Mouse (Mus musculus): ENCODE measurements around the gene Gm13288. TPM values are rescaled to one million over a fixed set of nuclear protein-coding genes. Genes with fewer than 3 reads are reported as not detected.

The Gm13288 gene
- polyA plus RNA-seq, 1 experiment: 0.18 TPM

DNA sequence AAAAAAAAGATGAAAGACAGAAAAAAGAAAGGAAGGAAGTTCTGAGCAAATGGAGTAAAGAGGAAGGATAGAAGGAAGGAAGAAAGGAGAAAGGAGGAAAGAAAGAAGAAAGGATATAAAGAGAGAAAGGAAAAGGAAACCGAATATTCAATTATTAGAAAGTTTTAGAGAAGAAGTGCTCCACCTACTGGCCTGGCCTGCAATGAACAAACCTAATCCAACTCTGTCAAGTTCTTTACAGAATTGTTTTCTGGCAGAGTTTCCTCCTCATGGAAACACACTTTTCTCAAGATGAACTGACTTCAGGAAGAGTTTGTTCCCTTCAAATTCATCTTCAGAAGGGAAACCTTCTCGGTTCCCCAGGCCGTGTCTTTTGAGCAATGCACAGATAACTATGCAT is 33.5 kb downstream of the Gm13288 start:
- H3K27me3 ChIP-seq (ENCODE audit: control insufficient read depth, insufficient read depth, insufficient read length): peaks cover 10% of the 10 kb centered on the region
- H3K4me3 ChIP-seq (ENCODE audit: insufficient read depth, poor library complexity, severe bottlenecking): no peak overlapping the region
- H3K79me2 ChIP-seq (ENCODE audit: control insufficient read depth, insufficient read depth): no peaks in the 10 kb centered on the region
- TF ChIP-seq MYOD1 (IDR thresholded peaks at IDR 0.05; ENCODE audit: control insufficient read depth, insufficient read length, low read depth) (no peak), MYOG (IDR thresholded peaks at IDR 0.05; ENCODE audit: control insufficient read depth, extremely low read depth, insufficient read length) (no peak), MAX (IDR thresholded peaks at IDR 0.05) (no peak), CEBPB (IDR thresholded peaks at IDR 0.05; ENCODE audit: low read depth) (no peak), USF1 (IDR thresholded peaks at IDR 0.05; ENCODE audit: low read depth) (no peak), CTCF (IDR thresholded peaks at IDR 0.05; ENCODE audit: control insufficient read depth, insufficient read depth, insufficient read length) (no peak), FOSL1 (IDR thresholded peaks at IDR 0.05; ENCODE audit: insufficient read depth, low read length, poor library complexity, severe bottlenecking) (no peak)
- no peaks in the 10 kb centered on the region for H3K79me3 ChIP-seq (ENCODE audit: low read depth)
- H3ac ChIP-seq (ENCODE audit: control insufficient read depth, insufficient read length, low read depth): no peak overlapping the region
- no peaks in the 10 kb centered on the region for H3K36me3 ChIP-seq (ENCODE audit: control insufficient read depth, insufficient read depth)

DNA sequence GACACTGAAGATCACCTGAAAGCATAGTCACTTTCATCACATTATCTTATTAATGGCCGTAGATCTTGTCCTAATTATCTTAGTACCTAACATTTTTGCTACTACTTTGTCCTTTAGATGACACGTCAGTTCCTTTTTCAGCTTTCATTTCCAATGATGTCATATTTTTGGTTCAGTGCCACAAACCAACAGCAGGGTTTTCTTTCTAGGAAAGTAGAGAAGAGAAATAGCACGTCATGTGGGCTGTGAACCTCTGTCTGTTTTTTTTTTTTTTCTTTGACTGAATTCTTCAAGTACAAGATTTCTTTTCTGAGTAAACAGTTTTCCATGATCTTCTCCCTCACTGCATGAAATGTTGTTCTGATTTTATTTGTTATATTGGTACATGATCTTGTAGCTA is 34.7 kb downstream of the Gm13288 start:
- no peak overlapping the region for H3ac ChIP-seq (ENCODE audit: control insufficient read depth, insufficient read length, low read depth)
- no peaks in the 10 kb centered on the region for H3K79me3 ChIP-seq (ENCODE audit: low read depth)
- no peak overlapping the region for H3K4me3 ChIP-seq (ENCODE audit: insufficient read depth, poor library complexity, severe bottlenecking)
- peaks cover 7% of the 10 kb centered on the region for H3K27me3 ChIP-seq (ENCODE audit: control insufficient read depth, insufficient read depth, insufficient read length)
- no peaks in the 10 kb centered on the region for H3K36me3 ChIP-seq (ENCODE audit: control insufficient read depth, insufficient read depth)
- no peaks in the 10 kb centered on the region for H3K79me2 ChIP-seq (ENCODE audit: control insufficient read depth, insufficient read depth)
- no peak for TF ChIP-seq MAX (IDR thresholded peaks at IDR 0.05)
- no peak for TF ChIP-seq CTCF (IDR thresholded peaks at IDR 0.05; ENCODE audit: control insufficient read depth, insufficient read depth, insufficient read length)
- no peak for TF ChIP-seq CEBPB (IDR thresholded peaks at IDR 0.05; ENCODE audit: low read depth)
- no peak for TF ChIP-seq FOSL1 (IDR thresholded peaks at IDR 0.05; ENCODE audit: insufficient read depth, low read length, poor library complexity, severe bottlenecking)
- TF ChIP-seq MYOD1 (IDR thresholded peaks at IDR 0.05; ENCODE audit: control insufficient read depth, insufficient read length, low read depth): no peak
- no peak for TF ChIP-seq MYOG (IDR thresholded peaks at IDR 0.05; ENCODE audit: control insufficient read depth, extremely low read depth, insufficient read length)
- no peak for TF ChIP-seq USF1 (IDR thresholded peaks at IDR 0.05; ENCODE audit: low read depth)

DNA sequence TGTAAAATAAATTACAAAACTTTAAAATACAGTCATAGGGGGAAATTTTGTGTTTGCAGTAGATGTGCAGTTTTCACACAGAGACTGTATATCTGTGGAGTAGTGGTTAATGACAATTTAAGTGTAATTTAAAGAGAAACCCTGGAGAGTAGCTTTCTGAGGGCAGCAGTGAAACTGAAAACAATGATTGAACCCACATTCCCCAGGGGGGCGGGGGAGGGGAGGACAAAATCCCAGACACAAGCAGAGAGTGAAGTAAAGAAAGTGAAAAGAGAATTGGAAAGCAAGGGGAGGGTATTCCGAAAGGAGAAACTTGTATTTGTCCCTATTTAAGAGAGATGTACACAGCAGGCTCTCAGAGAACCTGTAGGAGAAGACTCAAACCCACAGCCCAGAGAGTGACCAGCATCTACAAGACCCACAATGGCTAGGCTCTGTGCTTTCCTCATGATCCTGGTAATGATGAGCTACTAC is 36.1 kb downstream of the Gm13288 start, which contains the start of gene Ifna4:
Gene Ifna4, plus strand, starts transcription at position 424 of the 474 bp plus-strand sequence.
- no peaks in the 10 kb centered on the region for H3K79me3 ChIP-seq (ENCODE audit: low read depth)
- no peaks in the 10 kb centered on the region for H3K36me3 ChIP-seq (ENCODE audit: control insufficient read depth, insufficient read depth)
- peaks cover 4% of the 10 kb centered on the region for H3K27me3 ChIP-seq (ENCODE audit: control insufficient read depth, insufficient read depth, insufficient read length)
- TF ChIP-seq MAX (IDR thresholded peaks at IDR 0.05): no peak
- TF ChIP-seq USF1 (IDR thresholded peaks at IDR 0.05; ENCODE audit: low read depth): no peak
- no peak for TF ChIP-seq MYOG (IDR thresholded peaks at IDR 0.05; ENCODE audit: control insufficient read depth, extremely low read depth, insufficient read length)
- no peak for TF ChIP-seq CEBPB (IDR thresholded peaks at IDR 0.05; ENCODE audit: low read depth)
- TF ChIP-seq MYOD1 (IDR thresholded peaks at IDR 0.05; ENCODE audit: control insufficient read depth, insufficient read length, low read depth): no peak
- no peak for TF ChIP-seq FOSL1 (IDR thresholded peaks at IDR 0.05; ENCODE audit: insufficient read depth, low read length, poor library complexity, severe bottlenecking)
- TF ChIP-seq CTCF (IDR thresholded peaks at IDR 0.05; ENCODE audit: control insufficient read depth, insufficient read depth, insufficient read length): no peak
- H3K79me2 ChIP-seq (ENCODE audit: control insufficient read depth, insufficient read depth): no peaks in the 10 kb centered on the region
- H3K4me3 ChIP-seq (ENCODE audit: insufficient read depth, poor library complexity, severe bottlenecking): no peak within 1 kb of the TSS
- H3ac ChIP-seq (ENCODE audit: control insufficient read depth, insufficient read length, low read depth): no peak within 1 kb of the TSS

DNA sequence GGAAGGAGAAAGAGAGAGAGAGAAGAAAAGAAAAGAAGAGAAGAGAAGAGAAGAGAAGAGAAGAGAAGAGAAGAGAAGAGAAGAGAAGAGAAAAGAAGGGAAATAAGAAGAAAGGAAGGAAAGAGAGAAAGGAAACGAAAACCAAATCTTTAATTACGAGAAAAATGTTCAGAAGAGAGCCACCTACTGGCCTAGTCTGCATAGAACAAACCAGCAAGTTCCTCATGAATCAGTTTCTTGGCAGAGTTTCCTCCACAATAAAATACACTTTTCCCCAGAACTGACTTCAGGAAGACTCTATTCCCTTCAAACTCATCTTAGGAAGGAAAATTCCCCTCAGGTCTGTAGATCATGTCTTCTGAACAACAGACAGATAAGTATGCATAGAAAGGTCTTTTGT is 40.0 kb downstream of the Gm13288 start:
- Histone ChIP-seq H3ac (ENCODE audit: control insufficient read depth, insufficient read length, low read depth) (no peak overlapping the region), H3K27me3 (ENCODE audit: control insufficient read depth, insufficient read depth, insufficient read length) (peaks cover 12% of the 10 kb centered on the region), H3K79me3 (ENCODE audit: low read depth) (no peaks in the 10 kb centered on the region), H3K36me3 (ENCODE audit: control insufficient read depth, insufficient read depth) (no peaks in the 10 kb centered on the region), H3K79me2 (ENCODE audit: control insufficient read depth, insufficient read depth) (no peaks in the 10 kb centered on the region), H3K4me3 (ENCODE audit: insufficient read depth, poor library complexity, severe bottlenecking) (no peak overlapping the region)
- TF ChIP-seq MYOD1 (IDR thresholded peaks at IDR 0.05; ENCODE audit: control insufficient read depth, insufficient read length, low read depth) (no peak), USF1 (IDR thresholded peaks at IDR 0.05; ENCODE audit: low read depth) (no peak), MYOG (IDR thresholded peaks at IDR 0.05; ENCODE audit: control insufficient read depth, extremely low read depth, insufficient read length) (no peak), FOSL1 (IDR thresholded peaks at IDR 0.05; ENCODE audit: insufficient read depth, low read length, poor library complexity, severe bottlenecking) (no peak), MAX (IDR thresholded peaks at IDR 0.05) (no peak), CTCF (IDR thresholded peaks at IDR 0.05; ENCODE audit: control insufficient read depth, insufficient read depth, insufficient read length) (no peak), CEBPB (IDR thresholded peaks at IDR 0.05; ENCODE audit: low read depth) (no peak)

DNA sequence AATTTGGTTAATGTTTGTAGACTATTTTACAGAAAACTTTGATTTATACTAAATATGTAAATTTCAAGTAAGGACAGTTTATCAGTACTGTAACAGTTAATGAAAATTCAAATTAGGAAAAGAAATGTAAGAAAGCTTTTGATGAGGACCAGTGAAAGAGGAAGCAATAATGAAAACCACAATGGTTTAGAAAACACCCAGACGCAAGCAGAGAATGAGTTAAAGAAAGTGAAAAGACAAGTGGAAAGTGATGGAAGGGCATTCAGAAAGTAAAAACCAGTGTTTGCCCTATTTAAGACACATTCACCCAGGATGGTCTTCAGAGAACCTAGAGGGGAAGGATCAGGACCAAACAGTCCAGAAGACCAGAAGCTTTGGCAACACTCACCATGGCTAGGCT is 44.4 kb downstream of the Gm13288 start, which contains the start of gene Ifna1:
Gene Ifna1, plus strand, starts transcription at position 390 of the 400 bp plus-strand sequence.
- H3K4me3 ChIP-seq (ENCODE audit: insufficient read depth, poor library complexity, severe bottlenecking): no peak within 1 kb of the TSS
- TF ChIP-seq MYOG (IDR thresholded peaks at IDR 0.05; ENCODE audit: control insufficient read depth, extremely low read depth, insufficient read length) (no peak), CEBPB (IDR thresholded peaks at IDR 0.05; ENCODE audit: low read depth) (no peak), FOSL1 (IDR thresholded peaks at IDR 0.05; ENCODE audit: insufficient read depth, low read length, poor library complexity, severe bottlenecking) (no peak), MAX (IDR thresholded peaks at IDR 0.05) (no peak), MYOD1 (IDR thresholded peaks at IDR 0.05; ENCODE audit: control insufficient read depth, insufficient read length, low read depth) (no peak), CTCF (IDR thresholded peaks at IDR 0.05; ENCODE audit: control insufficient read depth, insufficient read depth, insufficient read length) (no peak), USF1 (IDR thresholded peaks at IDR 0.05; ENCODE audit: low read depth) (no peak)
- H3K27me3 ChIP-seq (ENCODE audit: control insufficient read depth, insufficient read depth, insufficient read length): peaks cover 24% of the 10 kb centered on the region
- no peaks in the 10 kb centered on the region for H3K79me2 ChIP-seq (ENCODE audit: control insufficient read depth, insufficient read depth)
- no peak within 1 kb of the TSS for H3ac ChIP-seq (ENCODE audit: control insufficient read depth, insufficient read length, low read depth)
- no peaks in the 10 kb centered on the region for H3K36me3 ChIP-seq (ENCODE audit: control insufficient read depth, insufficient read depth)
- H3K79me3 ChIP-seq (ENCODE audit: low read depth): no peaks in the 10 kb centered on the region
